Mouse (Mus musculus) heart, postnatal 0 days (tissue): ENCODE results near the gene Camkk2. TPM values are rescaled to one million over a fixed set of nuclear protein-coding genes. Genes with fewer than 3 reads are reported as not detected.

Experiments
- ATAC-seq: fragments of 200-750 bp; cut with Nextera tagmentation; 2 replicates; pipeline ENCODE4 v1.8.0; 2017; ENCODE audit warnings: low read depth, moderate number of reproducible peaks, moderate library complexity; ENCODE audit not compliant: insufficient read depth
- DNase-seq: peaks from one replicate; pipeline ENCODE4 v3.0.0-alpha.2; 2016; ENCODE audit warnings: low spot score
- H3K27ac ChIP-seq: fragments of 300-500 bp; sonication (generic); 2 replicates; pipeline ENCODE4 v1.5.1; 2014; ENCODE audit warnings: low read depth, mild to moderate bottlenecking
- H3K27me3 ChIP-seq: fragments of 300-500 bp; sonication (generic); 2 replicates; pipeline ENCODE4 v1.6.1; 2014; ENCODE audit warnings: low read length, mixed read lengths; ENCODE audit not compliant: control insufficient read depth, insufficient read depth
- H3K36me3 ChIP-seq: fragments of 300-500 bp; sonication (generic); replicated peaks from 2 replicates; pipeline ENCODE4 v1.6.1; 2014; ENCODE audit warnings: low read length, mixed read lengths; ENCODE audit not compliant: control insufficient read depth, insufficient read depth
- H3K4me1 ChIP-seq: fragments of 300-500 bp; sonication (generic); 2 replicates; pipeline ENCODE4 v1.6.1; 2014; ENCODE audit warnings: antibody characterized with exemption; ENCODE audit not compliant: control insufficient read depth, insufficient read depth
- H3K4me2 ChIP-seq: fragments of 300-500 bp; sonication (generic); 2 replicates; pipeline ENCODE4 v1.6.1; 2014; ENCODE audit warnings: low read depth, mild to moderate bottlenecking, low read length, moderate library complexity
- H3K4me3 ChIP-seq: fragments of 300-500 bp; sonication (generic); 2 replicates; pipeline ENCODE4 v1.5.1; 2014; ENCODE audit warnings: low read depth, low read length
- H3K9ac ChIP-seq: fragments of 300-500 bp; sonication (generic); replicated peaks from 2 replicates; pipeline ENCODE4 v1.6.1; 2014; ENCODE audit warnings: low read depth, low read length, mixed read lengths
- H3K9me3 ChIP-seq: fragments of 300-500 bp; sonication (generic); replicated peaks from 2 replicates; pipeline ENCODE4 v1.6.1; 2016; ENCODE audit warnings: low read length; ENCODE audit not compliant: control insufficient read depth
- CTCF ChIP-seq: IDR thresholded peaks from 2 replicates; pipeline ENCODE4 v1.5.1; 2016; ENCODE audit warnings: antibody characterized with exemption, control low read depth, low read depth
- EP300 ChIP-seq: IDR thresholded peaks from 2 replicates; pipeline ENCODE4 v1.6.1; 2016; ENCODE audit warnings: antibody characterized with exemption, low read depth
- WGBS: fragments of 180-500 bp; shearing (Covaris S2); extraction: QIAGEN DNeasy Blood & Tissue Kit; methylation state at CpG from one replicate; pipeline ENCODE4 v1.1.7; 2014; 5-methylcytosine and 5-hydroxymethylcytosine counted together
- polyA plus RNA-seq: library from polyadenylated mRNA; unstranded; fragments of >200 nt; fragmentation: Nextera tagmentation; extraction: Ambion mirVana; gene quantifications from 2 replicates; pipeline ENCODE4 v1.2.1, GENCODE M21; 2015
- total RNA-seq: library from RNA; depleted of rRNA; stranded (reverse); fragments of >200 nt; gene quantifications from 2 replicates; pipeline ENCODE4 v1.2.3, GENCODE M21; 2014; ENCODE audit warnings: low replicate concordance

The Camkk2 gene
- total and polyA plus RNA-seq, 2 experiments from 2014 or later, result 13.0 to 24.0 TPM

DNA sequence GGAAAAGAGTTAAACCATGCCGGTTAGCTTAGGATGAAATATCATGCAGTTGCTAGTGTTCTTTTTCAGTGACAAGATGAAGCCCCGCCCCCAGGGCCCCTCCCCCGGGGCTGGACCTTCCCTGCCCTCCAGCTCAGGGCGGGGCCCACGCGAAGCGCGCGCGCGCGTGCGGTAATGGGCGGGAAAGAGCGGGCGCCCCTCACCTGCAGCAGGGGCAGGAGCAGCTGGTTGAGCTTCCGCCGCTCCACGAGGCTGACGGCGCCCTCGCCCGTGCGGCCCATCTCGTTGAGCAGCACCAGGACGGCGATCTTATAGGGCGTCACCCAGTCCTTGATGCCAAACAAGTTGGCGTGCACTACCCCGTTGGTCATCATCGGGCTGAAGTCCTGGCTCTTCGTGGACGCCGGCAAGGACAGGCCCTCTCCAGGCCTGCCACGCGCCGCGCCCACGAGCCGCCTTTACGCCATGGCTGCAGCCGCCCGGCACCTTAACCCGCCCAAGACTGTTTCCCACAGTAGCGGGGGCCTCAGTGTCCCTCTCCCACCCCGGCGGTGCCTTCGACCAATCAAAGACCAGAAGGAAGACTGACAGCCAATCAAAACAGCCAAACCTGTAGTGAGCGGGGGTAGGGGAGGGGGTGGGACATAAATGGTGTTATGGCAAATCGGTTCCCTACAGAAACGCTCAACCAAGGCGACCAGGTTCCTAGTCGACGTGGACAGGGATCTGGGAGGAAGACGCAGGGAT is 41.7 kb upstream of the Camkk2 start, which contains the start of gene Anapc5:
Anapc5 (minus strand) TSS at position 563 of the 747 bp plus-strand sequence.
- Histone ChIP-seq H3K4me1 (peaks cover 7% of the 10 kb centered on the region), H3K27me3 (no peaks in the 10 kb centered on the region), H3K4me3 (peak within 1 kb of the TSS; percentile 81), H3K9me3 (no peaks in the 10 kb centered on the region), H3K27ac (peak within 1 kb of the TSS; percentile 97), H3K36me3 (peaks cover 34% of the 10 kb centered on the region), H3K4me2 (peak within 1 kb of the TSS; percentile 67), H3K9ac (peak within 1 kb of the TSS; percentile 76)
- peak; percentile 99 for ATAC-seq
- TF ChIP-seq EP300 (0 out of 2 replicates have a peak, but pooled peaks have one; percentile 57), CTCF (no peak)
- peak; percentile 97 for DNase-seq
- WGBS, result 0% methylated on average over 55 of the region's 55 CpGs

DNA sequence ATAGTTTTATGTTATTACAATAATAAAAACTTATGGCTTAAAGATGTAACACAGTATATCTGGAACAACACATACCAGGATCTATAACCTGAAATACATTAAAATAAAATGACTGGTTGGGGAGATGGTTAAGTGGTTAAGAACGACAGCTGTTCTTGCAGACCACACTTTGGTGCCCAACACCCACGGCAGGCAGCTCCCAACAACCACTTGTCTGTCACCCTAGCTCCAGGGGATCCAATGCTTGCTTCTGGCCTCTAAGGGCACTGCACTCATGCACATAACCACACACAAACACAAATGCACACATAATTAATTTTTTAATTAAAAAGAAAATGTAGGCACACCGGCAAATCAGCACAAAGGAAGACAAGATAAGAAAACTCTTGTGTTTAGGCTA is 33.5 kb upstream of the Camkk2 start:
- TF ChIP-seq EP300, result no peak
- TF ChIP-seq CTCF, result no peak
- Histone ChIP-seq H3K4me1 (no peaks in the 10 kb centered on the region), H3K9ac (no peak overlapping the region), H3K4me3 (no peak overlapping the region), H3K36me3 (peaks cover 88% of the 10 kb centered on the region), H3K27ac (no peak overlapping the region), H3K9me3 (no peaks in the 10 kb centered on the region), H3K27me3 (no peaks in the 10 kb centered on the region), H3K4me2 (no peak overlapping the region)
- ATAC-seq (no peak), DNase-seq (no peak)
- 73% methylated on average over 3 of the region's 3 CpGs for WGBS

DNA sequence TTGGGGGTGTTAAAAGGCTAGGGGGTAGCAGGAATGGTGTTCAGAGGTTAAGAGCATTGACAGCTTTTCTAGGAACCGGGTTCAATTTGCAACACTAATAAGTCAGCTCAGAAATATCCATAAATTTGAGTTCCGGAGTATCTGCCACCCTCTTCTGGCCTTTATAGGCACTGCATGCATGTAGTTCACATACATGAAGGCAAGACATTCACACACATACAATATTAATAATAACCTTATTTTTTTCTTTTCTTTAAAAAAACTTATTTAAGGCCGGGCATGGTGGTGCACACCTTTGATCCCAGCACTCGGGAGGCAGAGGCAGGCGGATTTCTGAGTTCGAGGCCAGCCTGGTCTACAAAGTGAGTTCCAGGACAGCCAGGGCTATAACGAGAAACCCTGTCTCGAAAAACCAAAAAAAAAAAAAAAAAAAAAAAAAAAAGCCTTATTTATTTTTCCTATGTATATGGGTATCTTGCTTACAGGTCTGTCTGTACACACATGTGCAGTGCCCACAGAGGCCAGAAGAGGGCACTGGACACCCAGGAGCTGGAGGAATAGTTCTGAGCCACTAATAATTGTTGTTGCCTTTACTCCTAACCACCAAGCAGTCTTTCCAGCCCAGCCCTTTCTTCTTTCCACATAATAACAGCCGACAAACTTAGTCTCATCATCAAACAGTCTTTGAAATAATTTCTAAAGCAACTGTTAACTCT is 32.3 kb upstream of the Camkk2 start:
- Histone ChIP-seq H3K4me1 (no peaks in the 10 kb centered on the region), H3K9ac (no peak overlapping the region), H3K4me3 (no peak overlapping the region), H3K36me3 (peaks cover 88% of the 10 kb centered on the region), H3K9me3 (no peaks in the 10 kb centered on the region), H3K27ac (no peak overlapping the region), H3K4me2 (no peak overlapping the region), H3K27me3 (no peaks in the 10 kb centered on the region)
- DNase-seq (peak; percentile 61), ATAC-seq (peak; percentile 62; the same call in 1 of the 2 replicates)
- WGBS, result 94% methylated on average over 9 of the region's 9 CpGs
- no peak for TF ChIP-seq EP300
- peak; percentile 67 for TF ChIP-seq CTCF

DNA sequence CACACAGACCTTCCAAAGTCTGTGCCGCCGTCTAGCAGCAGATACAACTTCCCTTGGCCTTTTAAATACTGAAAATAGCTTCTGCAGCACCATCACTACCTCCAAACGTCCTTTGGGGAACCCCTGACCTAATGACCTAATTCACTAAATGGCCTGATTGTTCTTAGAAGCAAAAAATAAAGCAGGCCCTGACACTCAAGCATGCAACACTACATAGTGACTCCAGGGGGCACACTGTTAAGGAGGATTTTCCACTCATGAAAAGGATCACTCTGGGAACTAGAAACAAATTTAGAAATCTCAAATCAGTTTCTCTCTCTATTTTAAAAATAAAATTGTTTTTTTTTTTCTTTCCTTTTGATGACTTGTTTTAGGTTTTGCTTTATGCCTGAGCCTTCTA is 26.3 kb upstream of the Camkk2 start:
- ATAC-seq (no peak), DNase-seq (no peak)
- 51% methylated on average over 3 of the region's 3 CpGs for WGBS
- no peak for TF ChIP-seq EP300
- peak; percentile 36 for TF ChIP-seq CTCF
- no peaks in the 10 kb centered on the region for H3K9me3 ChIP-seq
- H3K4me2 ChIP-seq, result no peak overlapping the region
- H3K27ac ChIP-seq, result no peak overlapping the region
- no peak overlapping the region for H3K4me3 ChIP-seq
- H3K4me1 ChIP-seq, result peaks cover 9% of the 10 kb centered on the region; the same call in 1 of the 2 replicates
- H3K36me3 ChIP-seq, result peaks cover 90% of the 10 kb centered on the region
- no peak overlapping the region for H3K9ac ChIP-seq
- H3K27me3 ChIP-seq, result no peaks in the 10 kb centered on the region

DNA sequence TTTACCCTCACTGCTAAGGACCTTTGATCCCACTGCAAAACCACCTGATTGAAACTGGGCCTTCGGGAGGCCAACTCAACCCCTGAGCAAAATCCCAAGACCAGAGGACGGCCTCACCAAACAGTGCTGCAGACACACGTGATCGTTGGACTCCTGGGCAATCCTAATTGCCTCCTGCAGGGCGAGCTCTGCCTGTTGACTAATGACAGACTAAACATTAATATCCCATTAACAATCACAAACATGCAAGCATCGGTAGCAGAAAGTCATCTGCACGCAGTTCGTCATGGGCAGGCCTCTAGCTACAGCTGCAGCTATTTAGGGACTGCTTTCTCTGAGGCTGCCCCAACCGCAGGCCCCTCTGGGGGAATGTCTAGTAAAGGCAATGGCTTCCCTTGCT is 23.5 kb upstream of the Camkk2 start:
- H3K9ac ChIP-seq, result no peak overlapping the region
- H3K27me3 ChIP-seq, result no peaks in the 10 kb centered on the region
- ATAC-seq (0 out of 2 replicates have a peak, but pooled peaks have one; percentile 21), DNase-seq (no peak)
- H3K4me2 ChIP-seq, result no peak overlapping the region
- no peaks in the 10 kb centered on the region for H3K9me3 ChIP-seq
- H3K4me3 ChIP-seq, result no peak overlapping the region
- H3K36me3 ChIP-seq, result peaks cover 86% of the 10 kb centered on the region
- peaks cover 25% of the 10 kb centered on the region for H3K4me1 ChIP-seq
- peak overlapping the region; percentile 64 for H3K27ac ChIP-seq
- WGBS, result 48% methylated on average over 9 of the region's 9 CpGs
- no peak for TF ChIP-seq CTCF
- no peak for TF ChIP-seq EP300
